ENCODE assay signal across 21 mouse cellular contexts in genomic region chr13:17216524-17216923, GRCm38 (mm10).
A peak's percentile ranks its signal among the peaks of the same experiment; 100 is the strongest.
DNase-seq lines count a peak whose midpoint lies in the region; ATAC-seq and TF ChIP-seq lines count a peak whose summit lies in the region.
"Had no signal": no experiment of that assay in that cellular context is flagged by ENCODE, and none has a peak within 500 bp of the region (broad histone marks: within the 10 kb centered on the region; RNA-seq: fewer than 3 reads in every experiment).

No protein-coding gene starts in this region.

- no peaks in the 10 kb centered on the region for H3K36me3 ChIP-seq in kidney, embryonic 15.5 days
- H3K36me3 ChIP-seq: limb, embryonic 13.5 days; liver, embryonic 15.5 days; stomach, embryonic 15.5 days had no signal

- no peak for TF ChIP-seq CTCF in cerebellum, adult 2 months (IDR thresholded peaks at IDR 0.05; ENCODE audit: borderline replicate concordance, insufficient read depth, low read depth, low read length)

- no peaks in the 10 kb centered on the region for H3K4me1 ChIP-seq in kidney, embryonic 15.5 days
- H3K4me1 ChIP-seq in cerebellum, adult 2 months (ENCODE audit: control insufficient read depth, insufficient read depth, low read length) = no peaks in the 10 kb centered on the region; the same call in 1 of the 2 replicates
- H3K4me1 ChIP-seq: limb, embryonic 13.5 days; liver, embryonic 15.5 days; stomach, embryonic 15.5 days had no signal

- H3K4me2 ChIP-seq in kidney, embryonic 15.5 days = no peak overlapping the region
- H3K4me2 ChIP-seq: limb, embryonic 13.5 days; liver, embryonic 15.5 days; stomach, embryonic 15.5 days had no signal

- TF ChIP-seq POLR2A in cerebellum, adult 2 months (IDR thresholded peaks at IDR 0.05; ENCODE audit: borderline replicate concordance, insufficient read depth, low read length) = no peak

- H3K27me3 ChIP-seq in kidney, embryonic 15.5 days = no peaks in the 10 kb centered on the region
- H3K27me3 ChIP-seq in cerebellum, adult 2 months (ENCODE audit: control insufficient read depth, insufficient read depth, low read length) = no peaks in the 10 kb centered on the region
- H3K27me3 ChIP-seq: limb, embryonic 13.5 days; liver, embryonic 15.5 days; Patski; stomach, embryonic 15.5 days had no signal

- no peak overlapping the region for H3K27ac ChIP-seq in kidney, embryonic 15.5 days
- no peak overlapping the region for H3K27ac ChIP-seq in cerebellum, adult 2 months (ENCODE audit: insufficient read depth, low read length)
- H3K27ac ChIP-seq: limb, embryonic 13.5 days; liver, embryonic 15.5 days; stomach, embryonic 15.5 days had no signal

- no peak overlapping the region for H3K4me3 ChIP-seq in kidney, embryonic 15.5 days (replicated peaks)
- no peak overlapping the region for H3K4me3 ChIP-seq in cerebellum, adult 2 months (replicated peaks; ENCODE audit: insufficient read depth, low read depth, low read length)
- H3K4me3 ChIP-seq: limb, embryonic 13.5 days; liver, embryonic 15.5 days; stomach, embryonic 15.5 days had no signal

- no peaks in the 10 kb centered on the region for H3K9me3 ChIP-seq in kidney, embryonic 15.5 days (replicated peaks)
- H3K9me3 ChIP-seq: limb, embryonic 13.5 days; liver, embryonic 15.5 days; stomach, embryonic 15.5 days had no signal

- no peak overlapping the region for H3K9ac ChIP-seq in kidney, embryonic 15.5 days
- H3K9ac ChIP-seq: forebrain, postnatal 0 days; limb, embryonic 13.5 days; liver, embryonic 15.5 days; stomach, embryonic 15.5 days had no signal

- peak; percentile 11 to 16 for DNase-seq in cerebellum, adult 18-20 months
- DNase-seq in kidney, adult 11 months = no peak
- DNase-seq in cerebellum, adult 2 months = peak; percentile 10 to 47
- peak; percentile 21 to 28 for DNase-seq in cerebellum, postnatal 36 days
- DNase-seq in urinary bladder, postnatal 25 days (ENCODE audit: low spot score) = no peak
- DNase-seq in liver = no peak
- DNase-seq: forebrain, postnatal 0 days; heart, adult 11 months; kidney, postnatal 14 days; layer of hippocampus, adult 9-11 months; right cerebral cortex, adult 18-20 months; spleen, adult 18-20 months; thymus, adult 2 months had no signal

- 24% methylated on average over 3 of the region's 3 CpGs for WGBS in kidney, embryonic 15.5 days
- WGBS in cerebellum, adult 2 months = 9% methylated on average over 3 of the region's 3 CpGs

- no peak for ATAC-seq in cerebellum, adult (ENCODE audit: insufficient number of reproducible peaks, low FRiP score, low TSS enrichment)
- ATAC-seq in kidney, embryonic 15.5 days (replicated peaks; ENCODE audit: low FRiP score) = peak; percentile 58; the same call in 1 of the 2 replicates
- ATAC-seq: forebrain, postnatal 0 days; lung, postnatal 0 days; midbrain, embryonic 16.5 days; Patski had no signal

Comparison
In these comparisons a context has a peak if more than half of its experiments do, and no peak if none do; other contexts are left out.
1. DNase-seq: peak in cerebellum, adult 18-20 months (2 of 2), cerebellum, adult 2 months (2 of 2) and cerebellum, postnatal 36 days (2 of 2); none in kidney, adult 11 months (single experiment), urinary bladder, postnatal 25 days (single experiment) and liver (single experiment).